In the genomic region with DNA sequence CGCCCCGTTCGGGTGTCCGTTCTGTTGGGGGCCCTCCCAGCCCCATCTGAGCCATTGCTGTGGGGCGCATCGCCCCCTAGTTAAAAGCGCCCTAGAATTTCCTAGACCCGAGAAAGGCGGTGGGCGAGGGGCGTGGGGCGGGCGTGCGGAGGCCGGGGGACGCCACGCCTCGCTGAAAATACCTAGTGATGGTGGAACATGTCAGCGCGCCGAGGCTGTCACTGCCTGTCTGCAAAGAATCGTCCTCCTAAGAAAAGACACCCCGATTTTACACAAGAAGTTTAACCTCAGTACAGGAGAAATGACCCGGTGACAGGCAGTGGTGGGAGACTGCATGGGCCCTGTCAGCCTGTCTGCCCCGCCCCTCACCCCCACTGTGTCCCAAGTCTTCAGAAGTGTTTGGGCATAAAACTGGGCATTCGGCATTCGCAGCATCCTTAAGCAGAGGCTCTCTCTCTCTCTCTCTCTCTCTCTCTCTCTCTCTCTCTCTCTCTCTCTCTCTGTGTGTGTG, we compare ENCODE assay signal across 8 mouse cellular contexts. TPM values are rescaled to one million over a fixed set of nuclear protein-coding genes. Genes with fewer than 3 reads are reported as not detected.
DNase-seq lines count a peak whose midpoint lies in the region; ATAC-seq lines count a peak whose summit lies in the region.

No protein-coding gene starts in this region.

- H3K4me1 ChIP-seq in megakaryocyte, embryonic 14.5 days = peaks cover 15% of the 10 kb centered on the region
- H3K4me1 ChIP-seq in hindbrain, embryonic 10.5 days (replicated peaks) = peaks cover 23% of the 10 kb centered on the region
- H3K4me1 ChIP-seq in liver, embryonic 11.5 days (replicated peaks; ENCODE audit: control insufficient read depth, insufficient read depth, low read length) = peaks cover 17% of the 10 kb centered on the region
- H3K4me1 ChIP-seq in stomach, embryonic 15.5 days = peaks cover 8% of the 10 kb centered on the region; the same call in 1 of the 2 replicates

- H3K9ac ChIP-seq in liver, embryonic 11.5 days (ENCODE audit: low read depth, low read length) = no peak overlapping the region
- peak overlapping the region; percentile 87 for H3K9ac ChIP-seq in stomach, embryonic 15.5 days

- no peak for ATAC-seq in megakaryocyte, adult 5-6 weeks (ENCODE audit: poor library complexity, severe bottlenecking)
- no peak for ATAC-seq in liver, embryonic 11.5 days (replicated peaks; ENCODE audit: low FRiP score)
- ATAC-seq in stomach, embryonic 15.5 days (ENCODE audit: insufficient read depth, low FRiP score, low read depth) = no peak

- peak overlapping the region; percentile 91 for H3K4me3 ChIP-seq in megakaryocyte, embryonic 14.5 days (replicated peaks)
- peak overlapping the region; percentile 82 for H3K4me3 ChIP-seq in hindbrain, embryonic 10.5 days
- peak overlapping the region; percentile 67 for H3K4me3 ChIP-seq in liver, embryonic 11.5 days (ENCODE audit: low read depth, low read length)
- peak overlapping the region; percentile 79 for H3K4me3 ChIP-seq in stomach, embryonic 15.5 days (replicated peaks)

- peaks cover 99% of the 10 kb centered on the region for H3K27me3 ChIP-seq in megakaryocyte, embryonic 14.5 days (replicated peaks)
- peaks cover 82% of the 10 kb centered on the region for H3K27me3 ChIP-seq in hindbrain, embryonic 10.5 days (ENCODE audit: insufficient read depth, poor library complexity, severe bottlenecking)
- H3K27me3 ChIP-seq in liver, embryonic 11.5 days (replicated peaks; ENCODE audit: control insufficient read depth, insufficient read depth, low read length) = peaks cover 78% of the 10 kb centered on the region
- 0 out of 2 replicates have a peak, but pooled peaks cover 4% of the 10 kb centered on the region for H3K27me3 ChIP-seq in stomach, embryonic 15.5 days (replicated peaks)

- peak; percentile 45 for DNase-seq in adrenal gland, adult 2 months
- no peak for DNase-seq in adrenal gland, postnatal 4 days (ENCODE audit: low spot score in 2 of 2)
- peak; percentile 17 for DNase-seq in hindbrain, embryonic 10.5 days (ENCODE audit: low spot score)
- DNase-seq in liver, embryonic 11.5 days (ENCODE audit: low spot score) = no peak
- no peak for DNase-seq in c-Kit-positive CD71-positive TER-119-positive erythroid progenitor cells, embryonic 14.5 days (ENCODE audit: low spot score)

- peak overlapping the region; percentile 96 for H3K4me2 ChIP-seq in liver, embryonic 11.5 days
- peak overlapping the region; percentile 97 for H3K4me2 ChIP-seq in stomach, embryonic 15.5 days

- peak overlapping the region; percentile 86 for H3K27ac ChIP-seq in hindbrain, embryonic 10.5 days
- no peak overlapping the region for H3K27ac ChIP-seq in liver, embryonic 11.5 days (ENCODE audit: low read depth, low read length)
- H3K27ac ChIP-seq in stomach, embryonic 15.5 days = peak overlapping the region; percentile 74

- 2% methylated on average over 27 of the region's 27 CpGs for whole genome bisulfite sequencing in hindbrain, embryonic 10.5 days
- whole genome bisulfite sequencing in liver, embryonic 11.5 days = 5% methylated on average over 27 of the region's 27 CpGs
- WGBS in stomach, embryonic 15.5 days = 2% methylated on average over 27 of the region's 27 CpGs

- H3K36me3 ChIP-seq in megakaryocyte, embryonic 14.5 days (replicated peaks; ENCODE audit: low read length) = no peaks in the 10 kb centered on the region
- H3K36me3 ChIP-seq in hindbrain, embryonic 10.5 days = no peaks in the 10 kb centered on the region
- no peaks in the 10 kb centered on the region for H3K36me3 ChIP-seq in liver, embryonic 11.5 days (ENCODE audit: control insufficient read depth, insufficient read depth, low read length)
- no peaks in the 10 kb centered on the region for H3K36me3 ChIP-seq in stomach, embryonic 15.5 days

- H3K9me3 ChIP-seq in megakaryocyte, embryonic 14.5 days = 0 out of 2 replicates have a peak, but pooled peaks cover 3% of the 10 kb centered on the region
- no peaks in the 10 kb centered on the region for H3K9me3 ChIP-seq in hindbrain, embryonic 10.5 days
- H3K9me3 ChIP-seq in liver, embryonic 11.5 days (ENCODE audit: control insufficient read depth, low read length) = no peaks in the 10 kb centered on the region
- H3K9me3 ChIP-seq in stomach, embryonic 15.5 days = no peaks in the 10 kb centered on the region

RNA-seq across cellular contexts. Expression of a gene that starts 0.8 kb away (rescaled TPM):
- 10 to 100 TPM; 31.7 to 48.5 TPM for total RNA-seq in adrenal gland, adult 2 months (2021)
- polyA plus RNA-seq in adrenal gland, adult 2 months (2012; rRNA removed) = 142 and 152 TPM in 2 replicates
- 10 to 100 TPM; 55.6 to 57.4 TPM for total RNA-seq in adrenal gland, postnatal 4 days (2021)
- polyA plus RNA-seq in megakaryocyte, embryonic 14.5 days (2012; ENCODE audit: insufficient read depth, low replicate concordance) = 0.16 TPM in 1 of 2 replicates, not detected in the other
- total RNA-seq in megakaryocyte, adult 5-6 weeks (2015) = 6.8 and 8.5 TPM in 2 replicates
- total RNA-seq in megakaryocyte, adult 5-6 weeks (2017) = 6.9 and 8.6 TPM in 2 replicates
- polyA plus RNA-seq in hindbrain, embryonic 10.5 days (2016; fragmentation: Nextera tagmentation; extraction: Ambion mirVana) = 0.07 and 0.16 TPM in 2 replicates
- polyA plus RNA-seq in liver, embryonic 11.5 days (2014; fragmentation: Nextera tagmentation; extraction: Ambion mirVana) = 0.08 and 0.12 TPM in 2 replicates
- polyA plus RNA-seq in stomach, embryonic 15.5 days (2015; fragmentation: Nextera tagmentation; extraction: Ambion mirVana) = 2.5 and 2.6 TPM in 2 replicates

Comparison
In these comparisons a context has a peak if more than half of its experiments do, and no peak if none do; other contexts are left out.
1. DNase-seq: peak in adrenal gland, adult 2 months (single experiment) and hindbrain, embryonic 10.5 days (single experiment); none in adrenal gland, postnatal 4 days (0 of 2), liver, embryonic 11.5 days (single experiment) and c-Kit-positive CD71-positive TER-119-positive erythroid progenitor cells, embryonic 14.5 days (single experiment).
2. RNA of a gene that starts 0.8 kb away (polyA plus RNA-seq): 142 to 152 TPM in adrenal gland, adult 2 months; 2.5 to 2.6 TPM in stomach, embryonic 15.5 days, 0.07 to 0.16 TPM in hindbrain, embryonic 10.5 days, 0.16 TPM in megakaryocyte, embryonic 14.5 days and 0.08 to 0.12 TPM in liver, embryonic 11.5 days; every median in the first group is over 10 times any median in the second.
3. Peak in every context shown above with its lines, with median percentiles within 50 percentile points of each other: H3K4me3 ChIP-seq.